Mouse (Mus musculus) bone marrow, adult 2 months (tissue): ENCODE results near the gene Mfsd6l.

Experiments used
- CTCF ChIP-seq: fragments of 200-500 bp; IDR thresholded peaks from 2 replicates; pipeline ENCODE4 v1.5.1; 2011; ENCODE audit warnings: low read length, control low read depth; ENCODE audit not compliant: control insufficient read depth, insufficient read depth
- POLR2A ChIP-seq: fragments of 200-500 bp; IDR thresholded peaks from 2 replicates; pipeline ENCODE4 v1.6.1; 2011; ENCODE audit warnings: low read depth, mild to moderate bottlenecking, control low read depth, low read length, borderline replicate concordance; ENCODE audit not compliant: control insufficient read depth

- TF ChIP-seq CTCF (no peak), POLR2A (no peak)
Observed at GRCm38 (mm10) chr11:68586721-68587120, 30.7 kb downstream of the Mfsd6l start, which contains the start of gene Ccdc42.
